ENCODE assay signal across 9 mouse cellular contexts in the genomic region with DNA sequence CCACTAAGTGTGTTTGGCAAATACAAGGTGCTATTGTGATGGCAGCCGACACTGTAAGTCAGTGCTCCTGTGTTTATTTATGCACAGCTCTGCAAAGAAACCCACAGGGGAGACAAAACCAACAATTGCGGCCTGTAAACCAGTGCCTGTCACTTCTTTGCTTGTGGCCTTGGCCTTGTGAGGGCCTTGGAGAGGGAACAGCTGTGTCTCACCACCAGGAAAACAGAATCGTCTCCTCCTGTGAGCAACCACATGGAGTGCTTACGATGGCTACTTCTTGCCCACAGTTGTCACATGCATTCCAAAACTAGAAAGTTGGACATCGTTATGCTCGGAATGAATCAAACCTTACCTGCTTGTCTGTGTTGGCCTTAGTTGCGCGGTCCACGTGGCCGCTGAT.
"Had no signal": no experiment of that assay in that cellular context is flagged by ENCODE, and none has a peak within 500 bp of the region (broad histone marks: within the 10 kb centered on the region; RNA-seq: fewer than 3 reads in every experiment).

No protein-coding gene starts in this region.

- H3K27ac ChIP-seq: limb, embryonic 15.5 days; liver, embryonic 14.5 days; midbrain, embryonic 13.5 days had no signal

- H3K4me3 ChIP-seq: limb, embryonic 15.5 days; midbrain, embryonic 13.5 days had no signal

- H3K9ac ChIP-seq: limb, embryonic 15.5 days; liver, embryonic 14.5 days; midbrain, embryonic 13.5 days had no signal

- H3K9me3 ChIP-seq: limb, embryonic 15.5 days; midbrain, embryonic 13.5 days had no signal

- DNase-seq: kidney, adult 2 months; left cerebral cortex, postnatal 4 days; lung, adult 18-20 months; right cerebral cortex, postnatal 25 days; thymus, postnatal 4 days had no signal

- H3K27me3 ChIP-seq: limb, embryonic 15.5 days; midbrain, embryonic 13.5 days had no signal

- H3K36me3 ChIP-seq: limb, embryonic 15.5 days had no signal

- H3K4me2 ChIP-seq: limb, embryonic 15.5 days; midbrain, embryonic 13.5 days had no signal

- ATAC-seq: intestine, embryonic 16.5 days; midbrain, embryonic 13.5 days had no signal
